In genomic region chr2:72088886-72089285, GRCm38 (mm10) we compare ENCODE assay signal across 23 mouse cellular contexts.
"Had no signal": no experiment of that assay in that cellular context is flagged by ENCODE, and none has a peak within 500 bp of the region (broad histone marks: within the 10 kb centered on the region; RNA-seq: fewer than 3 reads in every experiment).

No protein-coding gene starts in this region.

- H3K4me3 ChIP-seq: layer of hippocampus, adult 2 months; limb, embryonic 10.5 days; limb, embryonic 13.5 days; liver, embryonic 12.5 days; liver, embryonic 15.5 days; neural tube, embryonic 12.5 days; neural tube, embryonic 15.5 days had no signal

- H3K36me3 ChIP-seq: limb, embryonic 10.5 days; limb, embryonic 13.5 days; liver, embryonic 12.5 days; liver, embryonic 15.5 days; neural tube, embryonic 12.5 days; neural tube, embryonic 15.5 days had no signal

- H3K9ac ChIP-seq: limb, embryonic 13.5 days; liver, embryonic 12.5 days; liver, embryonic 15.5 days; neural tube, embryonic 12.5 days; neural tube, embryonic 15.5 days had no signal

- H3K4me2 ChIP-seq: limb, embryonic 13.5 days; liver, embryonic 12.5 days; liver, embryonic 15.5 days; midbrain, embryonic 11.5 days; neural tube, embryonic 12.5 days; neural tube, embryonic 15.5 days had no signal

- DNase-seq: kidney, postnatal 25 days; layer of hippocampus, adult 9-11 months; liver; lung, adult 18-20 months; lung, postnatal 4 days; midbrain, embryonic 14.5 days; right cerebral cortex, adult 18-20 months; right cerebral cortex, postnatal 14 days; right cerebral cortex, postnatal 4 days; thymus, adult 2 months; thymus, postnatal 14 days; thymus, postnatal 4 days had no signal

- ATAC-seq: liver, embryonic 12.5 days; lung, postnatal 0 days had no signal

- H3K4me1 ChIP-seq: liver, embryonic 12.5 days; liver, embryonic 15.5 days had no signal

- H3K27me3 ChIP-seq: limb, embryonic 13.5 days; liver, embryonic 12.5 days; liver, embryonic 15.5 days; neural tube, embryonic 12.5 days; neural tube, embryonic 15.5 days had no signal

- H3K9me3 ChIP-seq: limb, embryonic 10.5 days; liver, embryonic 12.5 days; liver, embryonic 15.5 days; neural tube, embryonic 12.5 days; neural tube, embryonic 15.5 days had no signal

- H3K27ac ChIP-seq: kidney, postnatal 0 days; layer of hippocampus, adult 2 months; limb, embryonic 10.5 days; limb, embryonic 13.5 days; liver, embryonic 12.5 days; liver, embryonic 15.5 days; neural tube, embryonic 12.5 days; neural tube, embryonic 15.5 days; stomach, postnatal 0 days had no signal
